Mouse (Mus musculus) spleen, adult 18-20 months (tissue): ENCODE results near the gene Cdh12.
"Not testable (repeated sequence)": the region's sequence is repeated elsewhere in the genome, so short reads cannot be mapped to it uniquely, and the experiment has no call there.

Source experiments
- DNase-seq, 2 experiments: peaks; one replicate each; pipeline ENCODE4 v3.0.0; 2022; ENCODE audit warnings: mixed read lengths in 2 of 2

The Cdh12 gene

DNA sequence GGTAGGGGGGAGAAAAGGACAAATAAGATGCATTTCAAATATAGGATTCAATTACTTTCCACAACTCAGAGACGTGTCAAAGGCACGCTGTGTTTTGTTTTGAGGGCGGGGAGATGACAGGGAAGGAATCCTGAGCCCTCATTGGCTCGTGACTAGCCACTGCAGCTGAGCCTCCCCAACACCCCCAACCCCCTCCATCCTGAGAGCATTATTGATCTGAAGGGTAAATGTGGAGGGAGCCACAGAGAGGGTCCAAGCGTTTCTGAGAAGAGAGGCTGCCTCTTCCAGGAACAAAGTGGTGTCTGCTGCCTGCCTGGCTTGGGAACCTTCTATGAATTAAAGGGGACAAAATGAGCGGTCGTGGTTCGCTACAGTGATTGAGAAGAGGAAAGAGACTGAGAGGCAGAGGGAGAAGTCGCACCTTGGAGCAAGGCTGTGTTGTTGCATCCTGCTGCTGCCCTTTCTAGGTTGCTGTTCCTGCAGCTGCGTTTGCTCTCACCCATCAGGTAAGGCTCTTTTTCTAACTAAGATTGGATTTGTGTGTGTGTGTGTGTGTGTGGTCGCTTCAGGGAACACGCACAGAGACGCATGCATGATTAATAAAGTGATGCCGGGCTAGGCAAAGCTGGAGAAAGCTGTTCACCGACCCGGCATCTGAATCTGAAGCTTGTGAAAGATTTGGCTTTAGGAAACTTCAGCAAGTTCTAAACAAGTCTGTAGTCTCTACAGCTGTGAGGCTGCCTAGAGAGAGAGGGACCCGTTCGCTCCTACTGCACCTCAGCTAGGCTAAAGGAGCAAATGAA is at the start of gene Cdh12:
TSS of gene Cdh12 (plus strand) at position 405 of the 803 bp plus-strand sequence.
- no peak for DNase-seq

DNA sequence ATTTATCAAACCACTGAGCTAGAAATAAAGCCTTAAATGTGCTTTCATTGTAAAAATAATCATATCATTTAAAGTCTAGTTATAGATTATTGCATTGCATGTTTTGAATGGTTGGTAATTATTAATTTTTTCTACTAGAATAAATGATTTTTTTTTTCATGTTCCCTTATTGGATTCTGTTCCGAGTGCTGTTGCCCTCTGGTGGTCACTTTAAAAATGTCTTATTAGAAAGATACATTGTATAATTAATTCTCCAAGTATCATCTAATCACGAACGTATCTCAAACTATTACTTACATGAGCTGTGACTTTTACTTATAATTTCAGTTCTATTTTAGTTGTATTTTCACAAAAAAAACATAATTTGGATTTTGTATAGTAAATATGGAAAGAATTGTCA is 45.5 kb upstream of the Cdh12 start:
- DNase-seq: no peak

- no peak for DNase-seq
Measured at GRCm38 (mm10) chr15:20413397-20413796, 35.7 kb upstream of the Cdh12 start.

- DNase-seq: no peak
Measured at GRCm38 (mm10) chr15:20436356-20436755, 12.7 kb upstream of the Cdh12 start.

DNA sequence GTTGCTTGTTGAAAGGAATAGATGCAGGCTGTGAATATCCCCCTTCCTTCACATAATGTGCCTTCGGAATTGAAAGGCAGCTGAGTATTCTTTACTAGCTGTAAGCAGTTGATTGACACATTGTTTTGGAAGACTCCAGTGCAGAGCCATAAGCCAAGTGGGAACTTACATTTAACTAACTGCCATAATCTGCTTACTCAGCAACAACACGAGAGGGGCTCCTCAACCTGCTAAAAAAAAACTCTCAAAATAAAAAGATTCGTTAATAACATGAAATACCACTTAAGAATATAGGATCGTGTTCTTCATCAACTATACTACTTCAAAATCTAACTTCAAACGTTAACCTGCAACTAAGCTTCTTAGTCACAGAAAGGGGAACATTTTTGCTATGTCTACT is 1.5 kb downstream of the Cdh12 start:
- DNase-seq: no peak

DNA sequence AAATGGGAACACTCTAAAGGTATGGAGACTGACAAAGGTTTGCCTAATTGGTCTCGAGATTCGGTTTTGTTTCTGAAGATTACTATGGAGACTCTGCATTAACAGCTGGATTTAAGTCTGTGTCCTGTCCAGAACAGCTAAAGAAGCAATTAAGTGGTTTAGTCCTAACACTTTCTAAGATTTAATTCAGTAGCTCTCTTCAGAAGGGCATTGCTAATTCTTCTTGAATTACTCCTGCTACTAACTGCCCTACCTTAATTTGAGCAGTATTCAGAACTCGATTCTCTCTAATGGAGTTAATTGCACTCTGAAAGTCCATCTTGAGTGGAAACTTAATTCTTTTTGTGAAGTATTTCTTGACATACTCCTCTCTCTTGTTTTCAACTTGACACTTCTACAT is 9.4 kb downstream of the Cdh12 start:
- no peak for DNase-seq

- no peak for DNase-seq
Measured at GRCm38 (mm10) chr15:20462500-20462899, 13.4 kb downstream of the Cdh12 start.

- no peak for DNase-seq
Measured at GRCm38 (mm10) chr15:20463601-20464000, 14.5 kb downstream of the Cdh12 start.

GRCm38 (mm10) chr15:20550979-20551378 is 101.9 kb downstream of the Cdh12 start:
- no peak for DNase-seq

GRCm38 (mm10) chr15:20571012-20571411 is 121.9 kb downstream of the Cdh12 start:
- DNase-seq: no peak

DNA sequence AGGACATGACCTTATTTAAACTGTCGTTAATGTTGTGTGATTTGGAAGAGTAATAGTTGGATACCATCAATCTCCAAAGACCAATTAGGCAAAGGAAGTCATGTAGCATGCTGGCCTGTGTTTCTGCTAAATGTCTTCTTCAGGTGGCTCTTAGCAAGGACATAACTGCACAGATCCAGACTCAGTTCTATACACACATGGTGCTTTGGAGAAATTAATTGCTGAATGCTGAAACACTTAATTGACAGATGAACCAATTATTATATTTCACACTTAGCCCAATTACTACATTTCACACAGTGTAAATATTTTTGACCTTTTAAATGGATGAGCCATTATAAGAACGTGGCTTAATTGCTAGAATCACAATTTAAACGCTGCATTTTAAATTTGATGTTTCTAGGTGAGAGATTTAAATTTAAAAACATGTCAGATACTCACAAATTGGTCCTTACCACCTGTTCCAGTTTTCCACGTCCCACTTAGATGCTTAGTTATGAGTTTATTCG is 133.6 kb downstream of the Cdh12 start:
- DNase-seq: no peak

DNA sequence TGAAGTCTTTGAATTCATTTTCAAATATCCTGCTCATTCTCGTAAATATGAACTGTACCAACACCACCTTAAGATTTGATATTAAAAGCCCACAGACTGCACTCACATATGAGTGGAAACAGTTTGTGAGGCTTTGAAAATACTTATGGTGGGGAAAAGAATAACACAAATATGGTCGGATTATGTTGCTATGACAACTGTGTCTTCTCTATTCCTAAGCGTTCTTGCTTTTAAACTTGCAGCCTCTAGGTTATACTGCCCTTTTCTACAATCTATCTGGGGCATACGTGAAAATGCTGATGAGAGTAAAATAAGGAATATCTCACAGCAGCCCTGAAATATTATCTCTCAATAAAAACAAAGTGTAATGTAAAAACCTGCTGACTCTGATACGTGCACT is 142.5 kb downstream of the Cdh12 start:
- DNase-seq: no peak

GRCm38 (mm10) chr15:20605751-20606150 is 156.7 kb downstream of the Cdh12 start:
- not testable (repeated sequence) for DNase-seq

DNA sequence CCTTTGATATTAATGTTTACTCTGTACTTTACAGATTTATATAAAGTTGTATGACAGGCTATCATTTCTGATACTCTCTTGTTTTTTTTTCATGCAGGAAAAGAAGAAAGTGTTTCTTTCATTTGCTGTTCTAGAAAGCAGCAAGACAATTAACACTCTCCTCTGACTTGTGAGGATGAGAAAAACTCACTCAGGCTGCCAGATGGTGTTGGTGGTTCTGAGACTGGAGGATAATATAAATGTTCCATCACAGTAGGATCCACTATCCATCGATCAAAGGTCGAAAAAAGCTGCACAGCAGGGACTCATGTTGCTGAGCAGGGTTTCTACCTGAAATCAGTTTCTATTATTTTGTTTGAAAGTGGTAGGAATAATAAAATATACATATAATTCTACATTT is 185.5 kb downstream of the Cdh12 start:
- DNase-seq: no peak

- DNase-seq: no peak
Measured at GRCm38 (mm10) chr15:20639155-20639554, 190.1 kb downstream of the Cdh12 start.

DNA sequence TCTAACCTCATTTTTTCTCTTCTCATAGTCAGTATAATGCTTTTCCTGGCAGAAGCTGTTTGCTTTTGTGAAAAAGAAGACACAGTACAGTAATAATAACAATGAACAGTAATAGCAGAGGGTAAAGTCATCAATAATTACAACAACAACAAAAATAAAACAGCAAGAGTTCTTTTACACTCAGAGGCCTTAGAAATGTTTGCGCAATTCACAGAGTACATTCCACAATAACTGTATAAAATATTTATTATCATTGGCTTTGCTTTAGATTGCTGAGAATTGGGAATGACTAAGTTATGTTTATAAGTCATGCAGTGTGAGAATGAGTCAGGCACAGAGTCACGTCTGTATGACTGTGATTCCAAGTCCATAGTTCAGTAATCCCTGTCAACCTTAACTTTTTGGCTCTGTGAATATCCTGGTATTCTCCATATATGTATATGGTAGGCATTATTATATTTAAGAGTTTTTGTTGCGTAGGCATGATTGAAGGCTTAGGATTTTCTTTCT is 193.9 kb downstream of the Cdh12 start:
- DNase-seq: no peak

GRCm38 (mm10) chr15:20660221-20660620 is 211.2 kb downstream of the Cdh12 start:
- DNase-seq: no peak

DNA sequence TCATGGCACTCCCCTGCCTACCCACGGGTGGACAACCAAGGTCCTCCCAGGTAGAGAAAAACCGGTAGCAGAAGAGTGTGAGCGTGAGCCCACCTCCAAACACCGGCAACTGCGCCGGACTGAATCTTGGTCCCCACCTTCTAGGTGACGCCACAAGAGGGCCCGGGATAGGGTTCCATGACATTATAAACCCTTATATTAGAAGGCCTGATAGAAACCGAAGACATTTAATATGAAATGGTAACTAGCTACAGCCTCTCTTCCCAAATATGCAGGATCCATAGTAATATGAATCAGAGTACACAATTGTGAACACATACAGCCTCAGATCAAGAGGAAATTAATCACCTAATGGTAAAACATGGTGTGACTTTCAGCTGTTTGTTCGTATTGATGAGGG is 217.6 kb downstream of the Cdh12 start, which contains the start of gene Acot10:
TSS of gene Acot10 (minus strand) at position 101 of the 400 bp plus-strand sequence.
- DNase-seq: no peak

DNA sequence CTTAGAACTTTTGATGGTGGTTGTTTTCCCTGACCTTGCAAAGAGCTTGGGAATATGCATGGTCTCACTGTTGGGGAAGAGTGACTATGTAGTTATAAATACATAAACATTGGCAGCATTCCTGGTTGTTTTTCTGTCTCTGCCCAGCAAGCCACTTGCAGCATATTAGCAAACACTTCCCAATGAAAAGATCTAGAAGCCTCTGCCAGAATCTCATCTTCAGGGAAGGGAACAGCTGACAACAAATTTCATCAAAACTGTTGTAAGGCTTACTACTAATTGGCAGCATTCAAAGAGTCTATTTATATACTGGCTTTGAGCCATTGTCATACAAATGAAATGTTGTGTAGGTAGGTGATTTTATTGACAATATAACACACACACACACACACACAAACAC is 218.3 kb downstream of the Cdh12 start:
- no peak for DNase-seq

- DNase-seq: no peak
Measured at GRCm38 (mm10) chr15:20667989-20668388, 218.9 kb downstream of the Cdh12 start.

DNA sequence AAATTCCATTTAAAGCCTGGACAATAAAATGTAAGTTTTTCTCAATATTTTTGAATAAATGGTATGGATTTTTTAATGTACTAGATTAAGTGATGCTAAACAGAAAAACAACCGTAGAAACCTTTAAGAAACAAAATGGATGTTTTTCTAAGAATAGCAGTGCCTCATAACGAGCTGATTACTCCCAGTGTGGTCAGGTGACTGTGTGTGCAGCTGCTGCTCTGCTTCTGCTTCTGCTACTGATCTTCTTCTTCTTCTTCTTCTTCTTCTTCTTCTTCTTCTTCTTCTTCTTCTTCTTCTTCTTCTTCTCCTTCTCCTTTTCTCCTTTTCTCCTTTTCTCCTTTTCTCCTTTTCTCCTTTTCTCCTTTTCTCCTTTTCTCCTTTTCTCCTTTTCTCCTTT is 220.4 kb downstream of the Cdh12 start:
- DNase-seq: not testable (repeated sequence)

DNA sequence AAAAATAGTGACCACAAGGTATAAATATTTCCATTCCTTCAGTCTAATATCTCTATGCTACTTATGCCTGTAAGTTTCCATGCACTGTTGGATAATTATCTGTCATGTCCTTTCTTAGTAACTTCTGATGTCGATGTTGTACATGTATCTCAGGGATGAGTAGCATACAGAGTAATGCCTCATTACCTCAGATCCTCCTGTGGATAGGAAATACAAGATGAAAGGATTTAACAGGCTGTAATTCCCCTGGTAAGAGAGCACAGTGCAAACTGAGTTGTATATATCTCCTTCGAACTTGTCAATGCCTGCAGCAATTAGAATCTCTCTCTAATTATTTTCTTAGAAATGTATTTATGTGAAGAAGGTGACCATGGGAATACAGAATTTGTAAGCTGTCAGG is 233.7 kb downstream of the Cdh12 start:
- DNase-seq: no peak

DNA sequence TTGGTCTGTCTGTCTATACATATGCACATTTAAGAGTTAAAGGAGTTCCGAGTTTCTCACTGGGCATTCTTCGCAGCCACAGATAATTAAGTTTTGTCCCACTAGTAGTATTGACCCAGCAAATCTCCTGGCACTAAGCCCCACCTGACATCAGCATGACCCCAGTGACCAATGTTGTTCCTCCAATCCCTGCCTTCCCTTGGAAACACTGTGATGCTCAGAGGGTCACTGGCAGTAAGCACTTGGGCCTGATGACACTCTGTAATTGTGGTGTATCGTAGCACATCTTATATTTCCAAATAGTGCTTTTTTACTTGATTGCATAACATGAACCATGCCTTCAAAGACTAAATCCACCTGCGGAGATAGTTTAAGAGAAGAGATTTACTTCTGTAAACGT is 235.1 kb downstream of the Cdh12 start:
- no peak for DNase-seq

DNA sequence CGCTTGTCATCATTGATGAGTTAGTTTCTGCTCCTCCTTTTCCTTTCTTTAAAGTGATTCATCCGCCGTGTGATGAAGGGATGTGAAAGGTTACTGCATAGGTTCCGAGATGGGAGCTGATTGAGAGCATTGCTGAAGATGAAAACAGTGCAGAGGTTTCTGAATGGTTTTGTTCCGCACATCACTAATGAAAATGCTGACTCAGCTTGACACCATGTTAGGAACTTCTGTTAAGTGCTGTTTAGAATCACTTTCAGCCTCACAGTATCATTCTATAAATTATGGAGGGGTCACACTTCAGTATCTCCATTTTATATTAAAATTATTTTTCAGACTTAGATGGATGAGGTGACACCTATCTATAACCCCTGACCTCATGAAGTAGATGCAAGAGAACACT is 247.2 kb downstream of the Cdh12 start:
- no peak for DNase-seq

DNA sequence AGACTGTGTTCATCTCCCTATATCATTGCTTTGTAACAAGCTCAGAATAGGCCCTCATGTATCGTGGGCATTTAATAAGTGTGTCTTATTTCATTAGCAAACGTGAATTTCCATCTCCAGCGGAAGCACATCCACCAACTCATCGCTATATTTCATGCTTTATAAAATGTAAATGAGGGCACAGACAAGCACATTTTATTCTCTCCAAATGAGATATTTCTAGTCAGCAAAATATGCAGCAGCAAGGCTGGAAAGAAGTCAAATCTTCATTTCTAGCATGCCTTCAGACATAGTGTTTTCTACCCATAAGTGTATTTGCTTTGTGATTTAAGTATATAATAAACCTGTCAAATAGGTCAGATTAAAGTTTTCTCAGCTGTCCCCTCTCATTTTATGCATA is 262.8 kb downstream of the Cdh12 start:
- DNase-seq: no peak
